Mouse (Mus musculus) bone marrow macrophage, adult 2 months (primary cell): ENCODE measurements at regions not wholly inside any gene's neighbourhood (a gene's known extent, or its start where the extent isn't known, plus 50 kb on each side); places are given as distances from the start of the nearest gene placed in this dataset.

ENCODE experiments used
- H3K27ac ChIP-seq: 2 replicates; pipeline ENCODE4 v1.5.1; 2012; ENCODE audit warnings: low read depth, low read length; ENCODE audit not compliant: insufficient read depth
- H3K4me1 ChIP-seq: 2 replicates; pipeline ENCODE4 v1.6.1; 2012; ENCODE audit warnings: low read length; ENCODE audit not compliant: control insufficient read depth, insufficient read depth
- H3K4me3 ChIP-seq: 2 replicates; pipeline ENCODE4 v1.5.1; 2012; ENCODE audit warnings: mild to moderate bottlenecking, low read length, moderate library complexity; ENCODE audit not compliant: insufficient read depth
- CTCF ChIP-seq: IDR thresholded peaks from 2 replicates; pipeline ENCODE4 v1.5.1; 2012; ENCODE audit warnings: low read depth, mild to moderate bottlenecking, low read length, moderate library complexity
- POLR2A ChIP-seq: IDR thresholded peaks from 2 replicates; pipeline ENCODE4 v1.6.1; 2012; ENCODE audit warnings: mild to moderate bottlenecking, low read depth, low read length, borderline replicate concordance

GRCm38 (mm10) chr14:46571841-46572240, 181.4 kb upstream of the Bmp4 start:
- TF ChIP-seq POLR2A (no peak), CTCF (no peak)
- Histone ChIP-seq H3K4me1 (no peaks in the 10 kb centered on the region), H3K27ac (no peak overlapping the region), H3K4me3 (no peak overlapping the region)

- Histone ChIP-seq H3K4me1 (no peaks in the 10 kb centered on the region), H3K27ac (no peak overlapping the region), H3K4me3 (no peak overlapping the region)
- TF ChIP-seq CTCF (no peak), POLR2A (no peak)
Observed at GRCm38 (mm10) chr14:46569273-46569672, 178.8 kb upstream of the Bmp4 start.

GRCm38 (mm10) chr14:46567411-46567780, 176.9 kb upstream of the Bmp4 start:
- Histone ChIP-seq H3K4me1 (no peaks in the 10 kb centered on the region), H3K27ac (no peak overlapping the region), H3K4me3 (no peak overlapping the region)
- TF ChIP-seq POLR2A (no peak), CTCF (no peak)

GRCm38 (mm10) chr14:46566681-46567410, 176.4 kb upstream of the Bmp4 start:
- no peak for TF ChIP-seq POLR2A
- no peak for TF ChIP-seq CTCF
- Histone ChIP-seq H3K4me3 (no peak overlapping the region), H3K4me1 (no peaks in the 10 kb centered on the region), H3K27ac (no peak overlapping the region)

GRCm38 (mm10) chr14:46564998-46565397, 174.5 kb upstream of the Bmp4 start:
- no peak for TF ChIP-seq POLR2A
- TF ChIP-seq CTCF = no peak

DNA sequence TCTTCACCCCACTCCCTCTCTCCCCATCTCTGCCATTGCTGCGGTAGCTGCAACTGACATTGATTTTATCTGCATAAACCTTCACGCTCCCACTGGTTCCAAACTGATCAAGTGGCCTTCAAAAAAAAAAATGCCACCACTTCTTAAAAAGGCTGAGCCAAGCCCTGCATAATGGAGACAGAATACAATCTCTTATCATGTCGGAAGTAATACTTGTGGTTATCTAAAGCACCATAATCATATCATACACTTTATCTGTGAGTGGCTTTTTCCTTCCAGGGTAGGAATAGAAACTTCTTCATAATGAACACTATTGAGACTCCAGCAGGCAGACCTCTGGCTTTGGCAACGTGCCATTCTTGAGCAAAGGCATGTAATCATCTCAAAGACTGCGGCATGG, 171.5 kb upstream of the Bmp4 start:
- no peak for TF ChIP-seq CTCF
- TF ChIP-seq POLR2A = no peak
- no peaks in the 10 kb centered on the region for H3K4me1 ChIP-seq
- H3K27ac ChIP-seq = no peak overlapping the region
- no peak overlapping the region for H3K4me3 ChIP-seq

More at GRCm38 (mm10) chr14:46564998-46565397, 174.5 kb upstream of the Bmp4 start:
- no peak overlapping the region for H3K27ac ChIP-seq
- no peak overlapping the region for H3K4me3 ChIP-seq
- H3K4me1 ChIP-seq = no peaks in the 10 kb centered on the region

- TF ChIP-seq POLR2A (no peak), CTCF (no peak)
- no peaks in the 10 kb centered on the region for H3K4me1 ChIP-seq
- no peak overlapping the region for H3K27ac ChIP-seq
Observed at GRCm38 (mm10) chr14:46553239-46553638, 162.8 kb upstream of the Bmp4 start.

DNA sequence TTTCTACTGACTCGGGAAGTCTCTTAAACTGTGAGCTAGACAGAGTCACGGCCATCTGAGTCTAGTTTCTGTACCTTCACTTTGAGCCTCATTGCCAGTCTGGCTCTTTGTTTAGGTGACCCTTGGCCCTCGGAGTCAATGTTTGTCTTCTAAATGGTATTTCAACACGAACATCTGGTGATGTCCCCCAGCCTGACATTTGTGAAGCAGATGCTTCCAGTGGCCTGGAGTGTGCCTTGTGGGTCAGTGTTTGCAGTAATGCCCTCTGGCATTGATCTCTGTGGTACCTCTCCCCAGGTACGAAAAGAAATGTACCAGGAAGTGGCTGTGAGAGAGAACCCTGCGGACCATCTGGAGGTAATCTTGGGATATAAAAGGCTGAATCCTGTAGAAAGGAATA, 155.7 kb upstream of the Bmp4 start:
- H3K27ac ChIP-seq = no peak overlapping the region
- H3K4me1 ChIP-seq = no peaks in the 10 kb centered on the region
- no peak overlapping the region for H3K4me3 ChIP-seq
- TF ChIP-seq POLR2A (no peak), CTCF (no peak)

More at GRCm38 (mm10) chr14:46553239-46553638, 162.8 kb upstream of the Bmp4 start:
- H3K4me3 ChIP-seq = no peak overlapping the region

DNA sequence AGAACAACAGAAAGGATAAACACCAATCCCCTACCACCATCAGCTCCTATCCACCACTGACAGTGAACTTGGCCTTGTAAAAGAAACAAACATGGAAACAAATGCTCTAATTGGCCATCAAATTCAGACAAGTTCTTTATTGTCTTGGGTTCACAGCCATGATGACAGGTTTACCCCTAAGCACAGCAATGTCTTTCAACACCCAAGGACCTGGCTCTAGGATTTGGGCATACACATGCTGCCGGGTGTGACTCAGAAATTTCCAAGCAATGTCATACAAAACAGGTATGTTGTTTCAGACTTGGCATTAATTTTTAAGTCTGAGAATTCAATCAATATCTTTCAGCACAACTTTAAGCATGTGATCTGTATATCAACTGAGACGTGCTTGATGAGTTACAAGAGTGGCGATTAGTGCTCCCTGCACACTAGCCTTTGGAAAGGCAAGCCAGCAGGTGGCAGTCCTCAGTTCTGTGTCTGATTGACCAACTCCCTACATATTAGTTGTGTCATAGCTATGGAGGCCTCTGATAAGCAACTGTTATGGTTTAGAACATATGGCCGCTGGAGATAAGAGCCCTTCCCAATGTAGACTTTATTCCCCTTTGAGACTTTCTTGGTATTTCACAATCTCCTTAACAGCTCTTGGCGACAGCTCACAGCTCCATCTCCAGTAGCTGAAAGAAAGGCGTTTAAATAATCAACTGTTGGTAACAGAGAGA, 149.2 kb upstream of the Bmp4 start:
- no peak for TF ChIP-seq CTCF
- no peak for TF ChIP-seq POLR2A
- H3K4me1 ChIP-seq = no peaks in the 10 kb centered on the region
- no peak overlapping the region for H3K27ac ChIP-seq
- no peak overlapping the region for H3K4me3 ChIP-seq
